Mouse (Mus musculus) stomach, embryonic 16.5 days (tissue): Measurements from ENCODE around the gene Cryba4. TPM values are rescaled to one million over a fixed set of nuclear protein-coding genes. Genes with fewer than 3 reads are reported as not detected.

Source experiments
- ATAC-seq: fragments of 200-750 bp; cut with Nextera tagmentation; 2 replicates; pipeline ENCODE4 v1.8.0; 2017; ENCODE audit warnings: moderate number of reproducible peaks, moderate TSS enrichment; ENCODE audit not compliant: insufficient read depth, low FRiP score
- H3K27ac ChIP-seq: fragments of 300-500 bp; sonication (generic); 2 replicates; pipeline ENCODE4 v1.5.1; 2014; ENCODE audit warnings: low read length
- H3K27me3 ChIP-seq: fragments of 300-500 bp; sonication (generic); 2 replicates; pipeline ENCODE4 v1.6.1; 2014; ENCODE audit warnings: low read length, control low read depth, mixed read lengths; ENCODE audit not compliant: control insufficient read depth, insufficient read depth
- H3K36me3 ChIP-seq: fragments of 300-500 bp; sonication (generic); 2 replicates; pipeline ENCODE4 v1.6.1; 2014; ENCODE audit warnings: low read length; ENCODE audit not compliant: control insufficient read depth, insufficient read depth
- H3K4me1 ChIP-seq: fragments of 300-500 bp; sonication (generic); 2 replicates; pipeline ENCODE4 v1.6.1; 2014; ENCODE audit warnings: low read length, control low read depth, mixed read lengths; ENCODE audit not compliant: control insufficient read depth, insufficient read depth
- H3K4me2 ChIP-seq: fragments of 300-500 bp; sonication (generic); 2 replicates; pipeline ENCODE4 v1.6.1; 2014; ENCODE audit warnings: low read depth, low read length, mixed read lengths
- H3K4me3 ChIP-seq: fragments of 300-500 bp; sonication (generic); replicated peaks from 2 replicates; pipeline ENCODE4 v1.5.1; 2014; ENCODE audit warnings: mild to moderate bottlenecking, low read length
- H3K9ac ChIP-seq: fragments of 300-500 bp; sonication (generic); 2 replicates; pipeline ENCODE4 v1.6.1; 2014; ENCODE audit warnings: low read length
- H3K9me3 ChIP-seq: fragments of 300-500 bp; sonication (generic); replicated peaks from 2 replicates; pipeline ENCODE4 v1.6.1; 2016; ENCODE audit warnings: low read length, control low read depth; ENCODE audit not compliant: control insufficient read depth
- WGBS: fragments of 180-500 bp; shearing (Covaris S2); extraction: QIAGEN DNeasy Blood & Tissue Kit; methylation state at CpG from one replicate; pipeline ENCODE4 v1.1.7; 2014; 5-methylcytosine and 5-hydroxymethylcytosine counted together
- polyA plus RNA-seq: library from polyadenylated mRNA; unstranded; fragments of >200 nt; fragmentation: Nextera tagmentation; extraction: Ambion mirVana; gene quantifications from 2 replicates; pipeline ENCODE4 v1.2.1, GENCODE M21; 2015

Cryba4 gene
- polyA plus RNA-seq, 1 experiment from 2014 or later = 1.9 TPM

GRCm38 (mm10) chr5:112260818-112261217, 8.5 kb upstream of the Cryba4 start:
- Histone ChIP-seq H3K4me1 (no peaks in the 10 kb centered on the region), H3K27ac (no peak overlapping the region), H3K27me3 (no peaks in the 10 kb centered on the region), H3K36me3 (no peaks in the 10 kb centered on the region), H3K4me3 (no peak overlapping the region), H3K4me2 (no peak overlapping the region), H3K9me3 (no peaks in the 10 kb centered on the region), H3K9ac (no peak overlapping the region)
- WGBS = 78% methylated on average over 3 of the region's 3 CpGs
- no peak for ATAC-seq

DNA sequence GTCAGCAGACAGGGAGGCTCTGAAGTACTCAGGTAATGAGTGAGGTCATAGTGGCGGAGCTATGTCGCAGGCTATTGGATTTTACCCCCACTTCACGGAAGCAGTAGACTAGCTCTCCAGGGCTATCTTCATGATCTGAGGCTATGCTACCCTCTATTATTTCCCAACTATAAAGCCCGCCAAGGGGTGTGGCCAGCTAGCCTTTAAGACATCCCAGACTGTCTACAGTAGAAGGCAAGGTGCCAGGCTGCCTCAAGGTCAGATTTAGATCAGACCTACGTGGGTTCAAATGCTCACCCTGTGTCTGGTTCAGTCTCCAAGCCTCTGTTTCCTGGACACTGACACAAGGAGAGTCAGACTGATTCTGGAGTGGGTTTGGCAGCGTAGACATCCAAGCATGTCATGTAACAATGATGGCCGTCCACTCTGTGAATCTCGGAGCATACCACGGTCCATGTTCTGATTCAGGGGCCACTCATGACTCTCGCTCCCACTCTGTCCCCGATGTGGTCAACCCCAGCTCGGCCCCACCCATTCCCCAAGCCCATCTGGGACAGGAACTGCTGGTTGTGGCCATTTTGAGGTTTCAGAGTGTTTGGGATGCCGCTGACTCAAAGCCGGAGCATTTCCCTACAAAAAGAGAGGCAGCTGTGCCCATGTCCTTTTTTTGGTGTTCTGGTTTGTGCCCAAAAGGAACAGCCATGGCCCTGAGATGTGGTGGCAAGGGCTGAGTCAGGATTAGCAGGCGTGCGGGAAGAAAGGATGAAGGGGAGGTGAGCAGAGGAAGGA, 7.7 kb upstream of the Cryba4 start:
- no peak overlapping the region for H3K4me3 ChIP-seq
- no peak overlapping the region for H3K27ac ChIP-seq
- no peaks in the 10 kb centered on the region for H3K36me3 ChIP-seq
- no peaks in the 10 kb centered on the region for H3K27me3 ChIP-seq
- ATAC-seq = no peak
- peaks cover 3% of the 10 kb centered on the region; the same call in 1 of the 2 replicates for H3K4me1 ChIP-seq
- H3K4me2 ChIP-seq = no peak overlapping the region
- H3K9ac ChIP-seq = no peak overlapping the region
- no peaks in the 10 kb centered on the region for H3K9me3 ChIP-seq
- WGBS = 82% methylated on average over 16 of the region's 16 CpGs

- no peaks in the 10 kb centered on the region for H3K36me3 ChIP-seq
- no peak overlapping the region for H3K4me3 ChIP-seq
- no peaks in the 10 kb centered on the region for H3K27me3 ChIP-seq
- H3K4me2 ChIP-seq = no peak overlapping the region
- no peak for ATAC-seq
- peaks cover 6% of the 10 kb centered on the region; the same call in 1 of the 2 replicates for H3K4me1 ChIP-seq
- no peak overlapping the region for H3K27ac ChIP-seq
- no peak overlapping the region for H3K9ac ChIP-seq
- no peaks in the 10 kb centered on the region for H3K9me3 ChIP-seq
- 69% methylated on average over 3 of the region's 3 CpGs for WGBS
These were observed 5.6 kb upstream of the Cryba4 start for GRCm38 (mm10) chr5:112257896-112258295.

GRCm38 (mm10) chr5:112256457-112256856, 4.1 kb upstream of the Cryba4 start:
- Histone ChIP-seq H3K9ac (no peak overlapping the region), H3K27me3 (no peaks in the 10 kb centered on the region), H3K36me3 (no peaks in the 10 kb centered on the region), H3K4me3 (no peak overlapping the region), H3K4me1 (peaks cover 6% of the 10 kb centered on the region; the same call in 1 of the 2 replicates), H3K4me2 (no peak overlapping the region), H3K9me3 (no peaks in the 10 kb centered on the region), H3K27ac (no peak overlapping the region)
- no peak for ATAC-seq
- 77% methylated on average over 9 of the region's 9 CpGs for WGBS

GRCm38 (mm10) chr5:112255426-112255825, 3.1 kb upstream of the Cryba4 start, which contains the start of gene Crybb1:
Gene Crybb1 (plus strand): TSS chr5:112255815.
- no peaks in the 10 kb centered on the region for H3K27me3 ChIP-seq
- no peak within 1 kb of the TSS for H3K4me3 ChIP-seq
- H3K4me1 ChIP-seq = peaks cover 6% of the 10 kb centered on the region; the same call in 1 of the 2 replicates
- no peak within 1 kb of the TSS for H3K4me2 ChIP-seq
- H3K9me3 ChIP-seq = no peaks in the 10 kb centered on the region
- WGBS = 54% methylated on average over 3 of the region's 3 CpGs
- H3K9ac ChIP-seq = no peak within 1 kb of the TSS
- no peak for ATAC-seq
- H3K27ac ChIP-seq = no peak within 1 kb of the TSS
- no peaks in the 10 kb centered on the region for H3K36me3 ChIP-seq

DNA sequence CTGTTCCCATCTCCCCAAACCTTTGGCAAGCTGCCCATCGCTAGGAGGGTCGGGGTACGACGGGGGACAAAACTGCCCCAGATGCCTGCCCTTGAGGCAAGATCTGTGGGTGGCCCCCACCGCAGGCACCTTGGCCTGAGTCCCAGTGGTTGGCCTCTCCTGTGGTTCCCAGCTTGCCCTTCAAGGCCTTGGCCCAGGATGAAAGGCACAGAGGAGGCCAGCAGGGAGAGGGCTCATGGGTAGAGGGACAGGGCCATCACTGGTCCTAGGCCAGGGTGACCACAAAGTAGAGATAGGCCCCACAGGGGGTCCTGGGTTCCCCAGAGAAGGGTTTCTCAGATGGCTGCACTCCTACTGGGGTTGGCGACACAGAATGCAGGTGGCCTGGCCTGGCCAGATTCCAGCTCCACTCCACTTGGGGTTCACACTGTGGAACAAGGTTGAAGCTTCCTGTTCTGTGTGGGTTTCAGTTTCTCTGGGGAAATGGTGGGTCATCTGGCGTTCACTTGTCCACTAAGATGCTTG, 2.0 kb upstream of the Cryba4 start:
- no peaks in the 10 kb centered on the region for H3K9me3 ChIP-seq
- H3K9ac ChIP-seq = no peak overlapping the region
- no peaks in the 10 kb centered on the region for H3K27me3 ChIP-seq
- no peaks in the 10 kb centered on the region for H3K36me3 ChIP-seq
- peaks cover 6% of the 10 kb centered on the region; the same call in 1 of the 2 replicates for H3K4me1 ChIP-seq
- no peak overlapping the region for H3K4me3 ChIP-seq
- no peak overlapping the region for H3K4me2 ChIP-seq
- H3K27ac ChIP-seq = no peak overlapping the region
- WGBS = 66% methylated on average over 7 of the region's 7 CpGs
- peak; percentile 16; the same call in 1 of the 2 replicates for ATAC-seq

DNA sequence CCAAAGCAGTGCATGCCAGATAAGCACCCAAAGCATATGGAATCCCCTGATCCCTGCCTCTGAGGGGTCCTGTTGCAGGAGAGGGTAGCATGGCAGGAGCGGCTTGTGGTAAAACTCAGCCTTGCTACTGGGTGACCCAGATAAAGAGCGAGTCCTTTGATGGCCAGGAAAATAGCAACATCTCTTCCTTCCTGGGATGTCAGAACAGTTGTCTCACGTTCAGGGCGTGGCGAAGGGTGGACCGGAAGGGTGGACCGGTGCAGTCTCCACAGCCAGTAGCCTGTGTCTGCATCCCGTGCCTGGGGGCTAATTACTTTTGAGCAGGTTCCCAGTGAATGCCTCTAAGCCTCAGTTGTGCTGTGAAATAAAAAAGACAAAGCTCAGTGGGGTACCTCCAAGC, 851 bp upstream of the Cryba4 start:
- Histone ChIP-seq H3K4me3 (no peak overlapping the region), H3K27ac (no peak overlapping the region), H3K27me3 (no peaks in the 10 kb centered on the region), H3K9ac (no peak overlapping the region), H3K9me3 (no peaks in the 10 kb centered on the region), H3K4me2 (no peak overlapping the region), H3K36me3 (no peaks in the 10 kb centered on the region), H3K4me1 (peaks cover 6% of the 10 kb centered on the region; the same call in 1 of the 2 replicates)
- no peak for ATAC-seq
- 48% methylated on average over 8 of the region's 8 CpGs for WGBS

GRCm38 (mm10) chr5:112249106-112249505, 3.2 kb downstream of the Cryba4 start:
- no peak overlapping the region for H3K4me3 ChIP-seq
- H3K36me3 ChIP-seq = no peaks in the 10 kb centered on the region
- no peaks in the 10 kb centered on the region for H3K4me1 ChIP-seq
- no peak for ATAC-seq
- no peak overlapping the region for H3K27ac ChIP-seq
- no peaks in the 10 kb centered on the region for H3K9me3 ChIP-seq
- H3K27me3 ChIP-seq = no peaks in the 10 kb centered on the region
- WGBS = 84% methylated on average over 11 of the region's 11 CpGs
- H3K4me2 ChIP-seq = no peak overlapping the region
- H3K9ac ChIP-seq = no peak overlapping the region

GRCm38 (mm10) chr5:112247399-112247798, 4.9 kb downstream of the Cryba4 start:
- H3K4me1 ChIP-seq = no peaks in the 10 kb centered on the region
- H3K4me3 ChIP-seq = no peak overlapping the region
- no peak for ATAC-seq
- no peak overlapping the region for H3K4me2 ChIP-seq
- WGBS = 45% methylated on average over 8 of the region's 8 CpGs
- H3K27ac ChIP-seq = no peak overlapping the region
- H3K27me3 ChIP-seq = no peaks in the 10 kb centered on the region
- H3K9ac ChIP-seq = no peak overlapping the region
- H3K36me3 ChIP-seq = no peaks in the 10 kb centered on the region
- no peaks in the 10 kb centered on the region for H3K9me3 ChIP-seq
